Mouse (Mus musculus): ENCODE measurements around the gene Olfr1249.
"Not testable (repeated sequence)": the region's sequence is repeated elsewhere in the genome, so short reads cannot be mapped to it uniquely, and the experiment has no call there.

Gene Olfr1249

GRCm38 (mm10) chr2:89634883-89635282 is at the start of gene Olfr1249:
Gene Olfr1249 (minus strand): TSS chr2:89634983.
- DNase-seq (ENCODE audit: low spot score in 2 of 2) = no peak

DNA sequence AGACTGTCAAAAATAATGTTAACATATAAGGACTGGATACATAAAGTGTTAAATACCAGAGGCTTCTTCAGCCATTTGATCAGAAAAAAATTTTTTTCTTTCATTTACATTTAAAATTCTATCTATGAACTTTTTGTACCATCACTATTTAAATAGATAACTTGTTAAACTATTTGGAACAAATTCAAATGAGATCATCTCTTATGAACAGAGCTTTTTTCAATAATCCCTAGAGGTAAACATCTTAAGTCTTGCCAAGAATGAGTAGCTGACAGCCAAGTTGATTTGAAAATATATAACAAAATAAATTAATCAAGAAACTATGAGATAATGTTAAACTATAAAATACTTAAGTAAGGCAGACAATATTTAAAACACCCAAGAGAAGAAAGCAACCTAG is 37.1 kb upstream of the Olfr1249 start, which contains the start of gene Olfr1251:
TSS of gene Olfr1251 (minus strand) at position 101 of the 400 bp plus-strand sequence.
- no peak for DNase-seq (ENCODE audit: low spot score in 2 of 2)

DNA sequence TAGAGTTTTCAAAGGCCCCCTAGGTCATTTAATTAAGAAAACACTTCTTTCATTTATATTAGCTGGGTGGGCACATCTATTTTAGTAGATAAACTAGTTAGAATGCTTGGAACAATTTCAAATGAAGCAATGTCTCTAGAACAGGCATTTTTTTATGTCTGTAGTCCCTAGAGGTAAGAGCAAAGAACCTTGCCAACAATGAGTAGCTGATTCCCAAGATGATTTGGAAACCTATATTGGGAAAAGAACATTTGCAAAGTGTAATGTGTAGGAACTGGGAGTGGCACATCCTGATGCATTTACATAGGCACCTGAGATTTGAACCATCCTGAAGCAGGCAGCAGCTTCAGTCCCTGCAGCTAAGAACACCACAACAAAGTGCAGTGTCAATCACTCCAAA is 26.6 kb upstream of the Olfr1249 start, which contains the start of gene Olfr1250:
TSS of gene Olfr1250 (minus strand) at position 101 of the 400 bp plus-strand sequence.
- DNase-seq (ENCODE audit: low spot score in 2 of 2) = no peak

DNA sequence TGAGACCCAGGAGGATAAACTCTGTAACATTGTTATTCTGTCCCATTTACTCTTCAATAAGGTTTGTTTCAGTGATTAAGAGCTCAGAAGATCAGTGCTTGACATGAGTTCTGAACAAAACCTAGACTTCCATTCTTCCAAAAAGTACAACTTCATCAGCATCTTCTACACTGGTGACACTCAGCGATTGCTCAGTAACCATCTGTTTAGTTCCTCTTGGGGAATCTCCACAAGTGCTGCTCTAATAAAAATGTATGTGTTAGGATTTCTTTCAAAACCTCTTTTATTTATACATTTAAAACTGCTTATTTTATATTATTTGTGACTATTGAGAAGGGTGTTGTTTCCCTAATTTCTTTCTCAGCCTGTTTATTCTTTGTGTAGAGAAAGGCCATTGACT is 16.6 kb downstream of the Olfr1249 start, which contains the start of gene Olfr1248:
TSS of gene Olfr1248 (minus strand) at position 101 of the 400 bp plus-strand sequence.
- not testable (repeated sequence) for DNase-seq (ENCODE audit: low spot score in 2 of 2)

DNA sequence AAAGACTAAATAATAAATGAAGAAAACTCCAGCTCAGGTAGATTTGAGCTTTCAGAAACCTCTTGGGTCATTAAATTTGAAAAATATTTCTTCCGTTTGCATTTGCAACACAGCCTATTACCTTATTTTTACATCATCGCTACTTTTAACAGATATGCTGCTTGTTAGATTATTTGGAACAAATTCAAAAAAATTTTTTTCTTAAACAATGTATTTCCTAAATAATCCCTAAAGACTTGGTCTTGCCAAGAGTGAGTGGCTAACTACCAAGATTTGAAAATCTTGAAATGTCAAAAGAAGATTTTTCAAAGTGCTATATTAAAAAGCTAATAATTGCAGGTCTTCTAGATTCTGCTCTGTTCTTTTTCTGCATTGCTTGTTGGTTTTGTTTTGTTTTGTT is 20.8 kb downstream of the Olfr1249 start, which contains the start of gene Olfr1247:
TSS of gene Olfr1247 (minus strand) at position 101 of the 400 bp plus-strand sequence.
- DNase-seq (ENCODE audit: low spot score in 2 of 2) = no peak

DNA sequence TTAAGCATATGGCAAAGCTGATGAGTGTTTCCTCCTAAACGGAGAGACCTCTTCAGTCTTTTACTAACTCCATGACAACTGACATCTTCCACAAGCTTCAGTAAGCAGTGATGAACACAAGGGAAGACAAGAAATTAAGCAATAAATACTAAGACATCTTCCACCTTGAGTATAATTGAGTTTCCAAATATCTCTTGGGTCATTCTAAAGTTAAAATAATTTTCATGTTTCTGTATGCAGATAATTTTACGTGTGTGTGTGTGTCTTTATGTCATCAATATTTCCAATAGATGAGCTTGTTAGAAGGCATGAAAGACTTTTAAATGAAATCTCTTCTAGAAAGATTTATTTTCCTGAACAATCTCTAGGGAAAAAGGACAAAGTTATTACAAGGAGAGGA is 41.7 kb downstream of the Olfr1249 start, which contains the start of gene Olfr1246:
TSS of gene Olfr1246 (minus strand) at position 101 of the 400 bp plus-strand sequence.
- DNase-seq (ENCODE audit: low spot score in 2 of 2) = no peak

All from frontal cortex, postnatal 25 days (tissue).